Mouse (Mus musculus) kidney, adult 2 months (tissue): Measurements from ENCODE around the gene Bcl2l2. TPM values are rescaled to one million over a fixed set of nuclear protein-coding genes. Genes with fewer than 3 reads are reported as not detected.
A peak's percentile ranks its signal among the peaks of the same experiment; 100 is the strongest.

Source experiments
- DNase-seq: peaks from one replicate; pipeline ENCODE4 v3.0.0; 2021
- H3K27ac ChIP-seq: fragments of 200-500 bp; 2 replicates; pipeline ENCODE4 v1.5.1; 2012; ENCODE audit warnings: low read depth, low read length, control low read depth, inconsistent platforms; ENCODE audit not compliant: insufficient read depth
- H3K27me3 ChIP-seq: fragments of 200-500 bp; replicated peaks from 2 replicates; pipeline ENCODE4 v1.6.1; 2012; ENCODE audit warnings: mild to moderate bottlenecking, moderate library complexity, low read length, inconsistent platforms; ENCODE audit not compliant: control insufficient read depth, insufficient read depth
- H3K36me3 ChIP-seq: fragments of 200-500 bp; 2 replicates; pipeline ENCODE4 v1.6.1; 2012; ENCODE audit warnings: mild to moderate bottlenecking, moderate library complexity, low read length, inconsistent platforms; ENCODE audit not compliant: control insufficient read depth, insufficient read depth
- H3K4me1 ChIP-seq: fragments of 200-500 bp; 2 replicates; pipeline ENCODE4 v1.6.1; 2011; ENCODE audit warnings: low read length; ENCODE audit not compliant: control insufficient read depth, insufficient read depth
- H3K4me3 ChIP-seq: fragments of 200-500 bp; 2 replicates; pipeline ENCODE4 v1.5.1; 2011; ENCODE audit warnings: mild to moderate bottlenecking, low read depth, low read length, control low read depth; ENCODE audit not compliant: insufficient read depth
- CTCF ChIP-seq: fragments of 200-500 bp; conservative IDR thresholded peaks from 2 replicates; pipeline ENCODE4 v1.5.1; 2011; ENCODE audit warnings: low read depth, mild to moderate bottlenecking, control low read depth, low read length, moderate library complexity, mixed read lengths; ENCODE audit not compliant: insufficient read depth, insufficient read length
- POLR2A ChIP-seq: fragments of 200-500 bp; IDR thresholded peaks from one replicate; pipeline ENCODE4 v1.6.1; 2011; ENCODE audit warnings: low read depth, low read length, control low read depth
- WGBS: fragments of 180-500 bp; shearing (Covaris S2); methylation state at CpG from one replicate; pipeline ENCODE4 v1.1.7; 2018; 5-methylcytosine and 5-hydroxymethylcytosine counted together
- polyA plus RNA-seq: library from polyadenylated mRNA; depleted of rRNA; stranded (reverse); fragments of >200 nt; gene quantifications from 2 replicates; pipeline ENCODE4 v1.2.3, GENCODE M21; 2012

Gene Bcl2l2
- polyA plus RNA-seq, 1 experiment = 47.1 TPM

- no peak for TF ChIP-seq POLR2A
- TF ChIP-seq CTCF = no peak
- Histone ChIP-seq H3K36me3 (no peaks in the 10 kb centered on the region), H3K27me3 (no peaks in the 10 kb centered on the region), H3K4me3 (no peak overlapping the region), H3K4me1 (peaks cover 4% of the 10 kb centered on the region), H3K27ac (no peak overlapping the region)
- no peak for DNase-seq
- WGBS = 96% methylated on average over 3 of the region's 3 CpGs
These were observed 9.0 kb upstream of the Bcl2l2 start for GRCm38 (mm10) chr14:54874165-54874564.

DNA sequence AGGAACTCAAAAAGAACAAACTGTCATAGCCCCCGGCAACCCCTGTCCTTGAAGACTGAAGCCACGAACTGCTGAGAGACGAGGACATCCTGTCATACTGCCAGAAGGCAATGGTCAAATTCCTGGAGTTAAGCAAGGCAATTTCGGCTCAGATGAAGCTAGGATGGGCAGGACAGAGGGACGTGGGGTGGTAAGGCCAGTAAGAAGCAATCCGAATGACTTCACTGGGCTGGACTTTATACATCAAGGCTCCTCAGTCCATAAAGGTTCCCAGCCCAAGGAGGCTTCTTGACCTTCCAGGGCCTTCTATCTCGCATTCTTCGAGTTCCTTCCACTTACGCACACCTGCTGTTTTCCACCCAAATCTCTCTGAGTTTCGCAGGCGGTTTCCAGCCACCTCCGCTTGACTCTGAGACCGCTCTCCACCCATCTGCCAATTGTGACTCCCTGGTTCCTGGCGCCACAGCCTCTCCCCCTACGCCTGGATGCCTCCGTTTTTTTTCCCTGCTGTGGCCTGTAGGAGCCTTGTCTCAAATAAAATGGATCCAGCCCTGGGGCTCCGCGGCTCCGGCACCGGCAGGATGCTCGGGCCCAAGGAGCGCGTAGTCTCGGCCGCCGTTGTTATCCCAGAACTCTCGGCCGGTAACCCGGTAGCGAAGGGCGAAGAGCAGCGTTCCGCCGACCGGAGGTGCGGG lies 7.2 kb upstream of the Bcl2l2 start:
- Histone ChIP-seq H3K4me3 (peak overlapping the region; percentile 77), H3K27me3 (no peaks in the 10 kb centered on the region), H3K36me3 (no peaks in the 10 kb centered on the region), H3K27ac (peak overlapping the region; percentile 65; the same call in 1 of the 2 replicates), H3K4me1 (peaks cover 4% of the 10 kb centered on the region)
- peak; percentile 66 for DNase-seq
- TF ChIP-seq POLR2A = no peak
- no peak for TF ChIP-seq CTCF
- 5% methylated on average over 36 of the region's 36 CpGs for WGBS

GRCm38 (mm10) chr14:54876539-54877047 lies 6.6 kb upstream of the Bcl2l2 start:
- no peak for TF ChIP-seq CTCF
- peak; percentile 23 for TF ChIP-seq POLR2A
- H3K4me3 ChIP-seq = peak overlapping the region; percentile 77
- peaks cover 4% of the 10 kb centered on the region for H3K4me1 ChIP-seq
- peak overlapping the region; percentile 65 for H3K27ac ChIP-seq
- WGBS = under 1% methylated on average over 72 of the region's 72 CpGs
- DNase-seq = peak; percentile 94
- H3K27me3 ChIP-seq = no peaks in the 10 kb centered on the region
- no peaks in the 10 kb centered on the region for H3K36me3 ChIP-seq

DNA sequence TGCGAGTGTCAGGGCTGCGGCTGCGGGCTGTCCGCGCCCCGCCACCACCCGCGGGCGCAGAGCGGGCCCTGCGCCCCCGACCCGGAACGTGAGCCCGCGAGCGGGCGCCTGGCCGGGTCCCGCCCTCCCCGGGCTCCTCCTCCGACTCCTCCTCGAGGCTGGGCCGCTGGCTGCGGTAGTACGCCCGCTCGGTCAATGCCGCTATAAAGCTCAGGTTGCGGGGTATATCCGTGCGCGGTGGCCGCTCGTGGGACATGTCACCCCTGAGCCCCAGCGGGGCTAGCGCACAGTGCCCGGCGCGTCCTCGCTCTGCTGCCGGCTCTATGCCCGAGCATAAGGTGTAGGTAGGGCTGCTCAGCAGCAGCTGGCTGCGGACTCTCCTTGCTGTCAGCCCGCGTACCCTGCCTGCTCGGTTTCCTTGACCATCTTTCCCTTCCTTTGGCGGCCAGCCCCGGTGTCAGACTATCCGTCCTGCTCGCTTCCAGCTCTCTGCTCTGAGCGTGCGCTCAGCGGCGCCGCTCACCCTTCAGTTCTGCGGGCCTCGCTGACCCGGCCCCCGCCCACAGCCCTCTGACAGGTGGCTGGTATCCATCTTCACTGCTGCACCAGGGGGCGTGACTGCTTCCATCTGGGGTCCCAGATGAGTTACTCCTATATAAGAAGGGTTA lies 6.0 kb upstream of the Bcl2l2 start, which contains the start of gene Ppp1r3e:
Gene Ppp1r3e, minus strand, starts transcription at position 503 of the 668 bp plus-strand sequence.
- DNase-seq = peak; percentile 86
- no peaks in the 10 kb centered on the region for H3K27me3 ChIP-seq
- TF ChIP-seq CTCF (no peak), POLR2A (no peak)
- H3K4me1 ChIP-seq = peaks cover 4% of the 10 kb centered on the region
- peak within 1 kb of the TSS; percentile 65 for H3K27ac ChIP-seq
- WGBS = 1% methylated on average over 61 of the region's 61 CpGs
- no peaks in the 10 kb centered on the region for H3K36me3 ChIP-seq
- H3K4me3 ChIP-seq = peak within 1 kb of the TSS; percentile 77

- 20% methylated on average over 21 of the region's 21 CpGs for WGBS
- TF ChIP-seq POLR2A (no peak), CTCF (no peak)
- H3K4me3 ChIP-seq = peak overlapping the region; percentile 64
- H3K36me3 ChIP-seq = no peaks in the 10 kb centered on the region
- no peaks in the 10 kb centered on the region for H3K27me3 ChIP-seq
- H3K27ac ChIP-seq = peak overlapping the region; percentile 74
- DNase-seq = no peak
- peaks cover 9% of the 10 kb centered on the region; the same call in 1 of the 2 replicates for H3K4me1 ChIP-seq
These were observed 990 bp downstream of the Bcl2l2 start for GRCm38 (mm10) chr14:54884022-54884712.

GRCm38 (mm10) chr14:54885309-54885708 lies 2.1 kb downstream of the Bcl2l2 start:
- H3K4me1 ChIP-seq = peaks cover 9% of the 10 kb centered on the region; the same call in 1 of the 2 replicates
- H3K4me3 ChIP-seq = no peak overlapping the region
- H3K36me3 ChIP-seq = no peaks in the 10 kb centered on the region
- no peak overlapping the region for H3K27ac ChIP-seq
- H3K27me3 ChIP-seq = no peaks in the 10 kb centered on the region
- no peak for DNase-seq
- 90% methylated on average over 11 of the region's 11 CpGs for WGBS
- no peak for TF ChIP-seq CTCF
- TF ChIP-seq POLR2A = no peak

DNA sequence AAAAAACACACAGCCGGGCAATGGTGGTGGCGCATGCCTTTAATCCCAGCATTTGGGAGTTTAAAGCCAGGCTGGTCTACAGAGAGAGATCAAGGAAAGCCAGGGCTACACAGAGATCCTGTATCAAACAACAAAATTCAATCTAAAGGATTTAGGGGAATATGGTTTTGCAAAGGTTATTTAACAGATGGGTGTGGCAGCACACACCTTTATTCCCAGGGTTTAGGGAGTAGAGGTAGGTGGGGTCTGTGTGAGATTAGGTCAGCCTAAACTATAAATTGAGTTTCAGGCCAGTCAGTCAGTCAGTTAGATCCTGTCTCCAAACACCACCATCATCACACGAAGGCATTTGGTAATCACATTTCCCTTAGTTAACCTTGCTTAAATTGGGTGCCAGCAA lies 9.0 kb downstream of the Bcl2l2 start, which contains the start of gene Pabpn1:
Gene Pabpn1, plus strand, starts transcription at position 301 of the 400 bp plus-strand sequence.
- no peak within 1 kb of the TSS for H3K4me3 ChIP-seq
- DNase-seq = no peak
- H3K27me3 ChIP-seq = no peaks in the 10 kb centered on the region
- 94% methylated on average over 3 of the region's 3 CpGs for WGBS
- H3K27ac ChIP-seq = peak within 1 kb of the TSS; percentile 27
- H3K36me3 ChIP-seq = peaks cover 8% of the 10 kb centered on the region; the same call in 1 of the 2 replicates
- peaks cover 7% of the 10 kb centered on the region; the same call in 1 of the 2 replicates for H3K4me1 ChIP-seq
- no peak for TF ChIP-seq POLR2A
- TF ChIP-seq CTCF = no peak
